Mouse (Mus musculus) heart, embryonic 12.5 days (tissue): ENCODE measurements around the gene Neurl2. TPM values are rescaled to one million over a fixed set of nuclear protein-coding genes. Genes with fewer than 3 reads are reported as not detected.
"Not testable (repeated sequence)": the region's sequence is repeated elsewhere in the genome, so short reads cannot be mapped to it uniquely, and the experiment has no call there.

Experiments
- ATAC-seq: fragments of 200-750 bp; cut with Nextera tagmentation; 2 replicates; pipeline ENCODE4 v1.8.0; 2017; ENCODE audit warnings: moderate TSS enrichment, moderate library complexity; ENCODE audit not compliant: insufficient number of reproducible peaks, low FRiP score
- H3K27ac ChIP-seq: fragments of 300-500 bp; sonication (generic); 2 replicates; pipeline ENCODE4 v1.5.1; 2016; ENCODE audit warnings: mild to moderate bottlenecking, moderate library complexity; ENCODE audit not compliant: poor library complexity, severe bottlenecking
- H3K27me3 ChIP-seq: fragments of 300-500 bp; sonication (generic); replicated peaks from 2 replicates; pipeline ENCODE4 v1.6.1; 2016; ENCODE audit warnings: mild to moderate bottlenecking, moderate library complexity
- H3K36me3 ChIP-seq: fragments of 300-500 bp; sonication (generic); 2 replicates; pipeline ENCODE4 v1.6.1; 2016; ENCODE audit warnings: mild to moderate bottlenecking, moderate library complexity
- H3K4me1 ChIP-seq: fragments of 300-500 bp; sonication (generic); replicated peaks from 2 replicates; pipeline ENCODE4 v1.6.1; 2016; ENCODE audit warnings: mild to moderate bottlenecking
- H3K4me2 ChIP-seq: fragments of 300-500 bp; sonication (generic); 2 replicates; pipeline ENCODE4 v1.6.1; 2016; ENCODE audit warnings: mild to moderate bottlenecking, moderate library complexity
- H3K4me3 ChIP-seq: fragments of 300-500 bp; sonication (generic); 2 replicates; pipeline ENCODE4 v1.5.1; 2016; ENCODE audit warnings: mild to moderate bottlenecking
- H3K9ac ChIP-seq: fragments of 300-500 bp; sonication (generic); 2 replicates; pipeline ENCODE4 v1.6.1; 2016; ENCODE audit warnings: mild to moderate bottlenecking, moderate library complexity
- H3K9me3 ChIP-seq: fragments of 300-500 bp; sonication (generic); replicated peaks from 2 replicates; pipeline ENCODE4 v1.6.1; 2016; ENCODE audit warnings: mild to moderate bottlenecking, moderate library complexity
- WGBS: fragments of 180-500 bp; shearing (Covaris S2); methylation state at CpG from one replicate; pipeline ENCODE4 v1.1.7; 2016; 5-methylcytosine and 5-hydroxymethylcytosine counted together
- polyA plus RNA-seq: library from polyadenylated mRNA; unstranded; fragments of >200 nt; fragmentation: Nextera tagmentation; extraction: Ambion mirVana; gene quantifications from 2 replicates; pipeline ENCODE4 v1.2.1, GENCODE M21; 2016

Neurl2 gene
- polyA plus RNA-seq, 1 experiment from 2014 or later = 45.0 TPM

DNA sequence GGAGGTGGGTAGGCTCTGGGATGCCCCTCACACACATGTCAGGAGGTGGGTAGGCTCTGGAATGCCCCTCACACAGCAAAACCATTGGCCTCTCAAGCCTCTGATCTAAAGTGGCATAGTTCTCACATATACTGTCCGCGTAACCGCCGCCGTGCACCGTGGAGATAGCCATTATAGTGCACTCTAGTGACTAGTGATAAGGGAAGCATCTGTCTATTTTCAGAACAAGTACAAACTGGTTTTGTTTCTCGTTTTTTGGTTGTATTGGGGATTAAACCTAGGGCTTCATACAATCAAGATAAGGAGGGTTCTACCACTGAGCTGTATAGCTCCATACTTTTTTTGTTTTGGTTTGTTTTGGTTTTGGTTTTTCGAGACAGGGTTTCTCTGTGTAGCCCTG, 17.4 kb downstream of the Neurl2 start:
- no peak for ATAC-seq
- Histone ChIP-seq H3K27ac (no peak overlapping the region), H3K9me3 (no peaks in the 10 kb centered on the region), H3K4me2 (no peak overlapping the region), H3K27me3 (no peaks in the 10 kb centered on the region), H3K36me3 (peaks cover 18% of the 10 kb centered on the region), H3K4me1 (peaks cover 20% of the 10 kb centered on the region), H3K9ac (no peak overlapping the region), H3K4me3 (no peak overlapping the region)
- WGBS = 75% methylated on average over 8 of the region's 8 CpGs

DNA sequence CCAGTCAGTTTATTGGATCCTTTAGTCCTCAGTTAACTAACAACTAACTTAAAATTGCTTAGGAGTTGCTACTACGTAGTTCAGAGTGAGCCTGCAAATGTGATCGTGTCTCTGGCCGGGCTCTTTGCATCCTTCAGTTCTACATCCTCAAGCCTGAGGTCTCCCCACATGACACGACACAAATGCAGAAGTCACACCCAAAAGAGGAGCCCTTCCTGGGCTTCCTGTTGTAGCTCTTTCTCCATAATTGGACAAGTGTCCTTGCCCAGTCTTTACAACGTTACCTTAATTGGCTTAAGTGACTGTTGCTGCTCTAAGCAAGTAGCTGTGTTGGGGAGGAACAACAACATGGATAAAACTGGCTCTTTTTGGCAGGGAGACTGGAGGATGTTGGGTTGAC, 17.9 kb downstream of the Neurl2 start:
- no peak overlapping the region for H3K27ac ChIP-seq

DNA sequence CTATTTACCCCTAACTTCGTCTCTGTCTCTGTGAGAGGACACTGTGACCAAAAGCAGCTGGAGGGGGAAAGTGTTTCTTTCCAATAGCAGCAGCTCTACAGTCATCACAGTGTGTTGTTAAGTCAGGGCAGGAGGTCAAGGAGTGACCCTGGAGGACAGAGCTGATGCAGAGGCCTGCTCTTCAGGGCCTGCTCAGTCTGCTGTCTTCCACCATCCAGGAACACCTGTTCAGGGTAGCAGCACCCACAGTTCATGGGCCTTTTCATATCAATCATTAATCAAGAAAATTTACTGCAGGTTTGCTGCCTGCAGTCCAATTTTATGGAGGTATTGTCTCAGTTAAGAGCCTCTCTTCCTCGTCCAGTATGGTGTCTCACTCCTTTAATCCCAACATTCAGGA, 19.7 kb downstream of the Neurl2 start:
- no peak for ATAC-seq
- H3K9ac ChIP-seq = no peak overlapping the region
- no peak overlapping the region for H3K4me2 ChIP-seq
- H3K9me3 ChIP-seq = no peaks in the 10 kb centered on the region
- no peaks in the 10 kb centered on the region for H3K27me3 ChIP-seq
- no peak overlapping the region for H3K4me3 ChIP-seq
- H3K27ac ChIP-seq = no peak overlapping the region
- H3K4me1 ChIP-seq = peaks cover 20% of the 10 kb centered on the region
- H3K36me3 ChIP-seq = peaks cover 18% of the 10 kb centered on the region
- WGBS = 60% methylated on average over 2 of the region's 2 CpGs

More for the DNA sequence above, 17.9 kb downstream of the Neurl2 start:
- 77% methylated on average over 5 of the region's 5 CpGs for WGBS
- Histone ChIP-seq H3K27me3 (no peaks in the 10 kb centered on the region), H3K4me1 (peaks cover 20% of the 10 kb centered on the region), H3K4me2 (no peak overlapping the region), H3K9me3 (no peaks in the 10 kb centered on the region), H3K4me3 (no peak overlapping the region), H3K36me3 (peaks cover 14% of the 10 kb centered on the region), H3K9ac (no peak overlapping the region)
- ATAC-seq = no peak

DNA sequence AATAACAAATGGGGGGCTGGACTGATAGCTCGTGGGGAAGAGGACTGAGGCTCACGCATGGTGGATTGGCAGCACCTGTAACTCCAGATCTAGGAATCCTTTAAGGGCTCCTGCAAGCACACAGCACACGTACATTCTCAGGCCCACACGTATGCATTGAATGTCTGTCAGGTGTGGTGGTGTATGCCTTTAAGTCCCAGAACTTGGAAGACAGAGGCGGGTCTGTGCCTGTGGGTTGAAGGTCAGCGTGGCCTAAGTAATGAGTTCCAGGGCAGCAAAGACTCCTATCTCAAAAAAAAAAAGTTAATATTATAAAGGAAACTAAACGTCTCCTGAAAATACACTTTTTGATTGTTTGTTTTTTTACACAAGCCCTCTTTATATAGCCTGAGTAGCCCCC, 26.6 kb downstream of the Neurl2 start:
- ATAC-seq = no peak

DNA sequence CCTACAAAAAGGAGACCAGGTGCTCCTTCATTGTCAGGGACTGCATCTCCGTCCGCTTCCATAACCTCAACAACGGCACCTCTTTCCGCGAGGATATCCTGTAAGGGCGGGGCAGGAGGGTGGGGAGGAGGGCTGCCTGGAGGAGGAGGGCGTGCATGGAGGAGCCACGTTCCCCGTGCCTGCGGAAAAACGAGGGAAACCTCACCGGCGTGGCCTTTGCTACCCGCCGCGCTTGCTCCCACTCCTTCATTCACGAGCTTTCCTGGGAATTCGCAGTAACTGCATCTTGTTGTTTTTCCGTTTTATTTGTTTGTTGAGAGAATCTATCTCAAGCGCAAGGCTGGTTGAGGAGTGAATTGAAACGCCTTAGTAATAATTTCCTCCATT, 27.9 kb downstream of the Neurl2 start:
- peaks cover 35% of the 10 kb centered on the region for H3K36me3 ChIP-seq
- peak overlapping the region; percentile 82 for H3K9ac ChIP-seq
- H3K4me1 ChIP-seq = peaks cover 21% of the 10 kb centered on the region
- ATAC-seq = peak; percentile 78
- peak overlapping the region; percentile 89 for H3K4me2 ChIP-seq
- H3K27me3 ChIP-seq = no peaks in the 10 kb centered on the region
- peak overlapping the region; percentile 82 for H3K27ac ChIP-seq
- no peaks in the 10 kb centered on the region for H3K9me3 ChIP-seq
- WGBS = 1% methylated on average over 21 of the region's 21 CpGs
- peak overlapping the region; percentile 85 for H3K4me3 ChIP-seq

More for the DNA sequence above, 26.6 kb downstream of the Neurl2 start:
- no peak overlapping the region for H3K9ac ChIP-seq
- H3K36me3 ChIP-seq = peaks cover 23% of the 10 kb centered on the region
- H3K4me2 ChIP-seq = 0 out of 2 replicates have a peak overlapping the region, but pooled peaks have one; percentile 1
- peaks cover 21% of the 10 kb centered on the region for H3K4me1 ChIP-seq
- H3K27ac ChIP-seq = no peak overlapping the region
- H3K9me3 ChIP-seq = no peaks in the 10 kb centered on the region
- H3K4me3 ChIP-seq = no peak overlapping the region
- WGBS = 72% methylated on average over 7 of the region's 7 CpGs
- no peaks in the 10 kb centered on the region for H3K27me3 ChIP-seq

DNA sequence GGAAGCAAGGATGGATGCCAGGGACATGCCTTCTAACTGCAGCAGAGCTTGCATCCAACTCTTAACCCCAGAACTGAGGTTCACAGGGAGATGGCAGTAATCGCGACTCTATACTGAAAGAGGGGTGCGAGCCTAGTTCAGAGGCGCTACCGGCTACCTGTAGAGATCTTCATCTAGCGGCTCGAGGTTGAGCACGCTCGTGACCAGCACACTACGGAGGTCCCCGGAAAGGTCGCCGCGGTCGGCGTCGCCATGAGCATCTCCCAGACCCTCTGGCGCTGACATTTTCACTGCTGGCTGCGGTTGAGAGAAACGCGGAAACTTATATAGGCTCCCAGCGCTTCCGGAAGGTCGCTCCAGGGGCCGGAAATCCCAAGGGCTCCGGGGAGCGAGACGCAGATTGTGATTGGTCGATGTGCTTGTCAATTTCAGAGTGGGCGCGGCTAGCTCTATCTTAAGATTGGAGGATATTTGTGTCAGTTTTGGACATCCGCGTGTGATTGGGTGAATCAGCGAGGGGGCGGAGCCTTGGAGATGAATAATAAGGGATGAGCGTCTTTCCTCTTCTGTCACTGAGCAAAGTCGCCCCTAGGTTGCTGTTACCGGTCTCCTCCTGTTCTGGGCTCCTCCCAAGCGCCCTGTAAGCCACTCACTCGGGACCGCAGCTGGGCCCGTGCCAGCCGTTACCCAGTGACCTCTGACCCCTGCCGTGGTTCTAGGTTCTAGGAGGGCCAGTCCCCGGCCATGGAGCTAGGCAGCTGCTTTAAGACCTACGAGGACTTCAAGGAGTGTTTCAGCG, 28.5 kb downstream of the Neurl2 start, which contains the start of the genes Acot8 and Zswim3:
Gene Acot8, minus strand, starts transcription at position 350 of the 799 bp plus-strand sequence.
Gene Zswim3, plus strand, starts transcription at position 566 of the 799 bp plus-strand sequence.
- Histone ChIP-seq H3K36me3 (peaks cover 40% of the 10 kb centered on the region), H3K9ac (peak within 1 kb of the TSS; percentile 88), H3K27me3 (no peaks in the 10 kb centered on the region), H3K9me3 (no peaks in the 10 kb centered on the region), H3K4me2 (peak within 1 kb of the TSS; percentile 89), H3K27ac (peak within 1 kb of the TSS; percentile 82), H3K4me3 (peak within 1 kb of the TSS; percentile 85), H3K4me1 (peaks cover 21% of the 10 kb centered on the region)
- peak; percentile 97 for ATAC-seq
- WGBS = under 1% methylated on average over 47 of the region's 47 CpGs

DNA sequence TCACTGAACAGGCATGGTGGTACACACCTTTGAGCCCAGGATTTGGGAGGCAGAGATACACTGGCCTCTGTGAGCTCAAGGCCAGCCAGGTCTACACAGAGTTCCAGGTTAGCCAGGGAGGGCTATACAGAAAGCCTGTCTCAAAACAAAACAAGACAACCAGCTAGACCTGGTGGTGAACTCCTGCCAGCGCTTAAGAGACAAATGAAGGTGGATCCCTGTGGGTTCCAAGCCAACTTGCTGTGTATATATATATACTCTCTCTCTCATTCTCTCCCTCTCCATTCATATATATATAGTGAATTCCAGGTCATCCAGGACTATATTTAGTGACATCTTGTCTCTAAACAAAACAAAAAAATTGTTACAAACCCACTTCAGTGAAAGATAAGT, 29.3 kb downstream of the Neurl2 start:
- 57% methylated on average over 1 of the region's 1 CpGs for WGBS
- H3K9me3 ChIP-seq = no peaks in the 10 kb centered on the region
- no peak overlapping the region for H3K27ac ChIP-seq
- no peaks in the 10 kb centered on the region for H3K27me3 ChIP-seq
- peaks cover 42% of the 10 kb centered on the region for H3K36me3 ChIP-seq
- peak overlapping the region; percentile 85 for H3K4me3 ChIP-seq
- H3K4me1 ChIP-seq = peaks cover 21% of the 10 kb centered on the region
- peak overlapping the region; percentile 88 for H3K9ac ChIP-seq
- peak overlapping the region; percentile 88 for H3K4me2 ChIP-seq
- no peak for ATAC-seq

DNA sequence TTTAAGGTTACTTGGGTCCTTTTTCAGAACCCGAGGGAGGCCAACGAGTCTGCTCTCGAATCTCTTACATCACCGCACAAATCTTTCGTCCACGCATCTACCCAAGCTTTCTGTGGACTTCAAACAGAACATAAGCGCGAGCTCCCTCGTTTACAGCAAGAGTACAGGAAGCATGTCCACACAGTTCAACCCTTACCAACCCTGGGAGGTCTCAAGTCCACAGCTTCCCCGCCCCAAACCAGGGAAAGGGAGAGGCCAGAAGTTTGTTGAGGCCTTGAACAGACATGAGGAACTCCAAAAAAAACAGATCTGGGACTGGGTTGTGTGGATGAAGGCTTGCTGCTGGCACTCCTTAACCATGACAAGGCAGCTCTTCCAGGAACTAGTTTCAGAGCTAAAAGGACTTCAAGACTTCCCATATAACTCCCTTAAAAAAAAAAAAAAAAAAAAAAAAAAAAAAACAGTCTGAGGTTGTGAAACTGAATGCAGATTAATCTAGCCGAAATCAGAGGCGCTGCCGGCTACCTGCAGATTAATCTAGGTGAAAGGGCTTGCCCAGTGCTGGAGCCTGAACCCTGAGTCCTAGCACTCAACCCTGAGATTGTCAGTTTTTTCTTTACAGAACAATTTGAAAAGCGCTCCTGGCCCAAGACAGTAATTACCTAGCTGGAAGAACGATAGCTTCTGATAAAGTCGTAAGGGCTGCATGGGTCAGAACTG, 29.9 kb downstream of the Neurl2 start:
- Histone ChIP-seq H3K36me3 (peaks cover 42% of the 10 kb centered on the region), H3K27ac (no peak overlapping the region), H3K4me3 (peak overlapping the region; percentile 85), H3K4me2 (peak overlapping the region; percentile 88), H3K9ac (peak overlapping the region; percentile 88), H3K27me3 (no peaks in the 10 kb centered on the region), H3K9me3 (no peaks in the 10 kb centered on the region), H3K4me1 (peaks cover 21% of the 10 kb centered on the region)
- no peak for ATAC-seq
- 91% methylated on average over 16 of the region's 16 CpGs for WGBS

DNA sequence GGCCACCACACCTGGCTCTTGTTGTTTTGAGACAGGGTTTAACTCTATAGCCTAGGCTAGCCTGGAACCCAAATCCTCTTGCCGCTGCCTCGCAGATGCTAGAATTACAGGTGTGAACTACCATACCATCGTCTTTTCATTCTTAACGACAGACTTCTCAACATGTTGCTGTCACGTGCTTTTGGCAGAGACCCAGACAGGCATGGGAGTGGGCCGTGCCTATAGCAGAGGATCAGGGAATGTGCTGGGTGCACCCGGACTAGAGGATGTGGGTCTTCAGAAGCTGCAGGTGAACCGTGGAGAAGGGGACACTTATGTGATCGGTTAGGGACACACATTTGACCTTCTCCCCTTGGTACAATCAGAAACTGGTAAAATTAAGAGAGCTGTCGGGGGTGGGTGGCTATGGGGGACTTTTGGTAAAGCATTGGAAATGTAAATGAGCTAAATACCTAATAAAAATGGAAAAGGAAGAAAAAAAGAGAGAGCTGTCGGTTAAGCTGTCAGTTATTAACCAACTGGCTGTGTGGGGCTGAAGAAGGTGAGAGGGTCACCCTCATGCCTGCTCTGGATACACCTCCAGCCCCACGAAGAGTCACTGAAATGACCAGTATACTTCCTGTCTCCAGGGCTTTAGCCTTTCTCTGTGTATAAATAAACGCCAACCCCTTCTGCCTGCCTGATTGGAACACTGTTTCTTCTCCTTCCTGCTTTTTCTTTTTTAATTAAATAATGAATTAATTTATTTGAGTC, 32.8 kb downstream of the Neurl2 start:
- 90% methylated on average over 13 of the region's 13 CpGs for whole genome bisulfite sequencing
- no peaks in the 10 kb centered on the region for H3K27me3 ChIP-seq
- peaks cover 15% of the 10 kb centered on the region for H3K4me1 ChIP-seq
- ATAC-seq = no peak
- H3K36me3 ChIP-seq = peaks cover 66% of the 10 kb centered on the region
- H3K4me2 ChIP-seq = no peak overlapping the region
- H3K27ac ChIP-seq = no peak overlapping the region
- no peak overlapping the region for H3K4me3 ChIP-seq
- no peak overlapping the region for H3K9ac ChIP-seq
- H3K9me3 ChIP-seq = no peaks in the 10 kb centered on the region

DNA sequence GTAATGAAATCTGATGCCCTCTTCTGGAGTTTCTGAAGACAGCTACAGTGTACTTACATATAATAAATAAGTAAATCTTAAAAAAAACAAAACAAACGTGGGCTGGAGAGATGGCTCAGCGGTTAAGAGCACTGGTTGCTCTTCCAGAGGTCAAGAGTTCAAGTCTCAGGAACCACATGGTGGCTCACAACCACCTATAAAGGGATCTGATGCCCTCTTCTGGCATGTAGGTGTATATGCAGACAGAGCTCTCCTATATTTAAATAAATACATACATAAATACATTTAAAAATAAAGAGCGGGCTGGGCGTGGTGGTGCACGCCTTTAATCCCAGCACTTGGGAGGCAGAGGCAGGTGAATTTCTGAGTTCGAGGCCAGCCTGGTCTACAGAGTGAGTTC, 34.7 kb downstream of the Neurl2 start:
- not testable (repeated sequence) for ATAC-seq, H3K4me3 ChIP-seq, H3K27me3 ChIP-seq, H3K9me3 ChIP-seq, H3K9ac ChIP-seq, H3K27ac ChIP-seq, H3K4me2 ChIP-seq
- H3K4me1 ChIP-seq = peaks cover 11% of the 10 kb centered on the region
- 75% methylated on average over 6 of the region's 6 CpGs for WGBS
- peaks cover 75% of the 10 kb centered on the region for H3K36me3 ChIP-seq

DNA sequence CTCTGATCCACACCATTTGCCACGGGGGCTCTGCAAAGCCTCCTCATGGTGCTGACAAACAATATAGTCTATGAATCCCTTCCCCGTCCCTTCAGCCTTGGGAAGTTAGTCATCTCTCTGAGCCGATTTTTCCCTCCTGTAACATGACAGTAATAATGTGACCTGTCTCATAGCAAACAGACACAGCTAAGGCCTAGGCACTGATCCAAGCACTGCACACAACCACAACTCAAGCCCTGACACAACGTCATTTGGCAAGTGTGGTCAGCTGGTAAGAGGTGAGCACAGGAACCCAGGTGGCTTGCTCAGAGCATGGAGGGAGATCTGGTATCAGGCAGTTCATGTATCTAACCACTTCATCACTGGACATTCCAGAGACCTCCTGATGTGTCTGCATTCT, 37.4 kb downstream of the Neurl2 start:
- H3K9me3 ChIP-seq = no peaks in the 10 kb centered on the region
- no peak for ATAC-seq
- H3K9ac ChIP-seq = no peak overlapping the region
- peaks cover 82% of the 10 kb centered on the region for H3K36me3 ChIP-seq
- no peak overlapping the region for H3K27ac ChIP-seq
- H3K4me1 ChIP-seq = peaks cover 12% of the 10 kb centered on the region
- H3K4me2 ChIP-seq = no peak overlapping the region
- 76% methylated on average over 4 of the region's 4 CpGs for WGBS
- no peaks in the 10 kb centered on the region for H3K27me3 ChIP-seq
- no peak overlapping the region for H3K4me3 ChIP-seq
